Mouse (Mus musculus): ENCODE data around the gene Dedd. TPM values are rescaled to one million over a fixed set of nuclear protein-coding genes. Genes with fewer than 3 reads are reported as not detected.
A peak's percentile ranks its signal among the peaks of the same experiment; 100 is the strongest.

Dedd gene
- polyA plus RNA-seq, 1 experiment from 2014 or later: 59.2 TPM

GRCm38 (mm10) chr1:171361106-171362103 lies 32.5 kb downstream of the Dedd start:
- 20% methylated on average over 16 of the region's 16 CpGs for WGBS

GRCm38 (mm10) chr1:171365934-171366333 lies 37.0 kb downstream of the Dedd start:
- H3K27ac ChIP-seq: no peak overlapping the region
- no peak overlapping the region for H3K9ac ChIP-seq (replicated peaks)
- 72% methylated on average over 7 of the region's 7 CpGs for WGBS
- H3K36me3 ChIP-seq: no peaks in the 10 kb centered on the region
- H3K4me1 ChIP-seq (replicated peaks): peaks cover 8% of the 10 kb centered on the region
- peaks cover 15% of the 10 kb centered on the region for H3K27me3 ChIP-seq
- H3K4me2 ChIP-seq: no peak overlapping the region
- ATAC-seq (ENCODE audit: insufficient number of reproducible peaks, insufficient read depth, low FRiP score, low TSS enrichment, low read depth): no peak
- H3K9me3 ChIP-seq: no peaks in the 10 kb centered on the region
- no peak overlapping the region for H3K4me3 ChIP-seq (replicated peaks)

More at GRCm38 (mm10) chr1:171361106-171362103, 32.5 kb downstream of the Dedd start:
- Histone ChIP-seq H3K9ac (replicated peaks) (peak overlapping the region; percentile 63), H3K4me2 (peak overlapping the region; percentile 78), H3K4me3 (replicated peaks) (peak overlapping the region; percentile 52), H3K9me3 (peaks cover 4% of the 10 kb centered on the region; the same call in 1 of the 2 replicates), H3K4me1 (replicated peaks) (peaks cover 21% of the 10 kb centered on the region), H3K27ac (peak overlapping the region; percentile 77), H3K27me3 (no peaks in the 10 kb centered on the region), H3K36me3 (peaks cover 30% of the 10 kb centered on the region)
- ATAC-seq (ENCODE audit: insufficient number of reproducible peaks, insufficient read depth, low FRiP score, low TSS enrichment, low read depth): peak; percentile 3; the same call in 1 of the 2 replicates

GRCm38 (mm10) chr1:171369845-171370556 lies 41.1 kb downstream of the Dedd start, which contains the start of gene Nectin4:
TSS of gene Nectin4 (plus strand) at chr1:171370099.
- no peak within 1 kb of the TSS for H3K27ac ChIP-seq
- H3K9ac ChIP-seq (replicated peaks): no peak within 1 kb of the TSS
- H3K4me1 ChIP-seq (replicated peaks): peaks cover 7% of the 10 kb centered on the region
- H3K4me2 ChIP-seq: 0 out of 2 replicates have a peak within 1 kb of the TSS, but pooled peaks have one; percentile 13
- ATAC-seq (ENCODE audit: insufficient number of reproducible peaks, insufficient read depth, low FRiP score, low TSS enrichment, low read depth): no peak
- H3K27me3 ChIP-seq: peaks cover 24% of the 10 kb centered on the region
- no peak within 1 kb of the TSS for H3K4me3 ChIP-seq (replicated peaks)
- WGBS: 40% methylated on average over 20 of the region's 20 CpGs
- no peaks in the 10 kb centered on the region for H3K36me3 ChIP-seq
- H3K9me3 ChIP-seq: no peaks in the 10 kb centered on the region

- H3K27me3 ChIP-seq: peaks cover 31% of the 10 kb centered on the region
- H3K27ac ChIP-seq: no peak overlapping the region
- no peak overlapping the region for H3K4me2 ChIP-seq
- no peak for ATAC-seq (ENCODE audit: insufficient number of reproducible peaks, insufficient read depth, low FRiP score, low TSS enrichment, low read depth)
- no peaks in the 10 kb centered on the region for H3K36me3 ChIP-seq
- no peak overlapping the region for H3K9ac ChIP-seq (replicated peaks)
- WGBS: 61% methylated on average over 3 of the region's 3 CpGs
- no peaks in the 10 kb centered on the region for H3K9me3 ChIP-seq
- H3K4me1 ChIP-seq (replicated peaks): peaks cover 13% of the 10 kb centered on the region
- no peak overlapping the region for H3K4me3 ChIP-seq (replicated peaks)
Observed at GRCm38 (mm10) chr1:171372880-171373279, 43.9 kb downstream of the Dedd start.

- Histone ChIP-seq H3K36me3 (no peaks in the 10 kb centered on the region), H3K4me3 (replicated peaks) (no peak overlapping the region), H3K9me3 (no peaks in the 10 kb centered on the region), H3K9ac (replicated peaks) (no peak overlapping the region), H3K4me2 (no peak overlapping the region), H3K27me3 (peaks cover 42% of the 10 kb centered on the region), H3K27ac (peak overlapping the region; percentile 20; the same call in 1 of the 2 replicates), H3K4me1 (replicated peaks) (peaks cover 13% of the 10 kb centered on the region)
- WGBS: 3% methylated on average over 4 of the region's 4 CpGs
- peak; percentile 54; the same call in 1 of the 2 replicates for ATAC-seq (ENCODE audit: insufficient number of reproducible peaks, insufficient read depth, low FRiP score, low TSS enrichment, low read depth)
Observed at GRCm38 (mm10) chr1:171373946-171374345, 45.0 kb downstream of the Dedd start.

GRCm38 (mm10) chr1:171375646-171376097 lies 46.7 kb downstream of the Dedd start:
- H3K9ac ChIP-seq (replicated peaks): no peak overlapping the region; the same call in 1 of the 2 replicates
- H3K4me1 ChIP-seq (replicated peaks): peaks cover 21% of the 10 kb centered on the region
- H3K4me2 ChIP-seq: no peak overlapping the region
- no peak overlapping the region for H3K4me3 ChIP-seq (replicated peaks)
- no peak for ATAC-seq (ENCODE audit: insufficient number of reproducible peaks, insufficient read depth, low FRiP score, low TSS enrichment, low read depth)
- WGBS: 48% methylated on average over 9 of the region's 9 CpGs
- peaks cover 44% of the 10 kb centered on the region for H3K27me3 ChIP-seq
- H3K36me3 ChIP-seq: no peaks in the 10 kb centered on the region
- peak overlapping the region; percentile 7; the same call in 1 of the 2 replicates for H3K27ac ChIP-seq
- no peaks in the 10 kb centered on the region for H3K9me3 ChIP-seq

GRCm38 (mm10) chr1:171378298-171378697 lies 49.4 kb downstream of the Dedd start:
- WGBS: 80% methylated on average over 6 of the region's 6 CpGs
- no peak for ATAC-seq (ENCODE audit: insufficient number of reproducible peaks, insufficient read depth, low FRiP score, low TSS enrichment, low read depth)
- Histone ChIP-seq H3K4me3 (replicated peaks) (no peak overlapping the region), H3K27me3 (peaks cover 52% of the 10 kb centered on the region), H3K9me3 (no peaks in the 10 kb centered on the region), H3K36me3 (no peaks in the 10 kb centered on the region), H3K9ac (replicated peaks) (no peak overlapping the region), H3K4me2 (no peak overlapping the region), H3K4me1 (replicated peaks) (peaks cover 21% of the 10 kb centered on the region), H3K27ac (no peak overlapping the region)

- ATAC-seq (ENCODE audit: insufficient number of reproducible peaks, insufficient read depth, low FRiP score, low TSS enrichment, low read depth): peak; percentile 17; the same call in 1 of the 2 replicates
- Histone ChIP-seq H3K36me3 (no peaks in the 10 kb centered on the region), H3K4me2 (peak overlapping the region; percentile 46), H3K9ac (replicated peaks) (no peak overlapping the region), H3K4me3 (replicated peaks) (peak overlapping the region; percentile 22), H3K27me3 (peaks cover 51% of the 10 kb centered on the region), H3K4me1 (replicated peaks) (peaks cover 15% of the 10 kb centered on the region), H3K27ac (no peak overlapping the region), H3K9me3 (no peaks in the 10 kb centered on the region)
- 7% methylated on average over 31 of the region's 31 CpGs for WGBS
Observed at GRCm38 (mm10) chr1:171379935-171380599, 51.1 kb downstream of the Dedd start.

GRCm38 (mm10) chr1:171382096-171382620 lies 53.2 kb downstream of the Dedd start:
- no peak overlapping the region for H3K4me2 ChIP-seq
- 83% methylated on average over 11 of the region's 11 CpGs for WGBS

GRCm38 (mm10) chr1:171384361-171384760 lies 55.4 kb downstream of the Dedd start:
- ATAC-seq (ENCODE audit: insufficient number of reproducible peaks, insufficient read depth, low FRiP score, low TSS enrichment, low read depth): no peak

More at GRCm38 (mm10) chr1:171382096-171382620, 53.2 kb downstream of the Dedd start:
- no peak for ATAC-seq (ENCODE audit: insufficient number of reproducible peaks, insufficient read depth, low FRiP score, low TSS enrichment, low read depth)
- no peaks in the 10 kb centered on the region for H3K9me3 ChIP-seq
- H3K4me1 ChIP-seq (replicated peaks): peaks cover 21% of the 10 kb centered on the region
- H3K27ac ChIP-seq: no peak overlapping the region
- no peaks in the 10 kb centered on the region for H3K36me3 ChIP-seq
- H3K9ac ChIP-seq (replicated peaks): no peak overlapping the region
- peaks cover 50% of the 10 kb centered on the region for H3K27me3 ChIP-seq
- H3K4me3 ChIP-seq (replicated peaks): no peak overlapping the region

More at GRCm38 (mm10) chr1:171384361-171384760, 55.4 kb downstream of the Dedd start:
- Histone ChIP-seq H3K4me1 (replicated peaks) (peaks cover 25% of the 10 kb centered on the region), H3K9ac (replicated peaks) (no peak overlapping the region), H3K36me3 (no peaks in the 10 kb centered on the region), H3K4me3 (replicated peaks) (no peak overlapping the region), H3K9me3 (no peaks in the 10 kb centered on the region), H3K4me2 (no peak overlapping the region), H3K27ac (no peak overlapping the region), H3K27me3 (peaks cover 37% of the 10 kb centered on the region)
- WGBS: 65% methylated on average over 9 of the region's 9 CpGs

Data from limb, embryonic 12.5 days (tissue).